Mouse (Mus musculus) midbrain, embryonic 16.5 days (tissue): ENCODE measurements around the gene Phf23. TPM values are rescaled to one million over a fixed set of nuclear protein-coding genes. Genes with fewer than 3 reads are reported as not detected.

Experiments
- ATAC-seq: fragments of 200-750 bp; cut with Nextera tagmentation; 2 replicates; pipeline ENCODE4 v1.8.0; 2017; ENCODE audit warnings: moderate TSS enrichment
- H3K27ac ChIP-seq: fragments of 300-500 bp; sonication (generic); 2 replicates; pipeline ENCODE4 v1.5.1; 2014; ENCODE audit warnings: mild to moderate bottlenecking, low read length, mixed read lengths
- H3K27me3 ChIP-seq: fragments of 300-500 bp; sonication (generic); 2 replicates; pipeline ENCODE4 v1.6.1; 2014; ENCODE audit warnings: low read depth, low read length, mixed read lengths; ENCODE audit not compliant: control insufficient read depth, insufficient read depth
- H3K36me3 ChIP-seq: fragments of 300-500 bp; sonication (generic); 2 replicates; pipeline ENCODE4 v1.6.1; 2014; ENCODE audit warnings: mild to moderate bottlenecking, low read length, moderate library complexity, mixed read lengths; ENCODE audit not compliant: control insufficient read depth, insufficient read depth
- H3K4me1 ChIP-seq: fragments of 300-500 bp; sonication (generic); 2 replicates; pipeline ENCODE4 v1.6.1; 2014; ENCODE audit warnings: mild to moderate bottlenecking, low read length, mixed read lengths; ENCODE audit not compliant: control insufficient read depth, insufficient read depth
- H3K4me2 ChIP-seq: fragments of 300-500 bp; sonication (generic); 2 replicates; pipeline ENCODE4 v1.6.1; 2014; ENCODE audit warnings: mild to moderate bottlenecking, low read length, mixed read lengths
- H3K4me3 ChIP-seq: fragments of 300-500 bp; sonication (generic); 2 replicates; pipeline ENCODE4 v1.5.1; 2014; ENCODE audit warnings: low read depth, mild to moderate bottlenecking, low read length, moderate library complexity, mixed read lengths
- H3K9ac ChIP-seq: fragments of 300-500 bp; sonication (generic); 2 replicates; pipeline ENCODE4 v1.6.1; 2014; ENCODE audit warnings: low read depth, low read length, mixed read lengths
- H3K9me3 ChIP-seq: fragments of 300-500 bp; sonication (generic); replicated peaks from 2 replicates; pipeline ENCODE4 v1.6.1; 2014; ENCODE audit warnings: mild to moderate bottlenecking, low read length, mixed read lengths; ENCODE audit not compliant: control insufficient read depth, poor library complexity, severe bottlenecking
- WGBS: fragments of 180-500 bp; shearing (Covaris S2); extraction: QIAGEN DNeasy Blood & Tissue Kit; methylation state at CpG from one replicate; pipeline ENCODE4 v1.1.7; 2014; 5-methylcytosine and 5-hydroxymethylcytosine counted together
- polyA plus RNA-seq: library from polyadenylated mRNA; unstranded; fragments of >200 nt; fragmentation: Nextera tagmentation; extraction: Ambion mirVana; gene quantifications from 2 replicates; pipeline ENCODE4 v1.2.1, GENCODE M21; 2015

The Phf23 gene
- polyA plus RNA-seq, 1 experiment from 2014 or later: 51.2 TPM

DNA sequence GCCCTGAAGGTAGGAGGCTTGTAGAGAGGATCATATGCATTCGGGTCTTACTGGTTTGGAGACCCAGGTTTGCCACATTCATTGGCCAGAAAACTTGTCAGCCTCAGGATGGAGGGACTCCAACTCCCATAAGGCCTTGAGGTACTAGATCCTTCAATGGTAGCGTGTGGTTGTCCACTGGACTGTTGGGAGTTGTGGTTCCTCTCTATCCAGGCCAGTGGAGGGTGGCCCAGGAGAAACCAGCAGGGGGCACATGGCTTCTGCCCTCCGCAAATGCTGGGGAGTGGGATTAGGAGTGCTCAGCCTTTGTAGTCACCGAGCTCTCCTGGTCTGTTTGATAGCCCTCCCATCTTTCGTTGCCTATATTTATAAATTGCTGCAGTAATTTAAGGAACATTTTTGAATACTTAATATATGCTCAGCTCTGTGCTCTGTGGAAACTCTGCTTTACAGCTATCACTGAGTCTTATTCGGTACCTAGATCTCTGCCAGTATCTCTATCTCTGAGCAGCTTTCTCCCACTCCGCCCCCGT lies 25.2 kb downstream of the Phf23 start:
- H3K36me3 ChIP-seq: no peaks in the 10 kb centered on the region
- peak overlapping the region; percentile 66 for H3K4me3 ChIP-seq
- peak overlapping the region; percentile 82 for H3K9ac ChIP-seq
- under 1% methylated on average over 8 of the region's 8 CpGs for WGBS
- H3K9me3 ChIP-seq: no peaks in the 10 kb centered on the region
- peak; percentile 80 for ATAC-seq
- H3K4me2 ChIP-seq: peak overlapping the region; percentile 54
- peak overlapping the region; percentile 94 for H3K27ac ChIP-seq
- peaks cover 65% of the 10 kb centered on the region for H3K4me1 ChIP-seq
- H3K27me3 ChIP-seq: no peaks in the 10 kb centered on the region

DNA sequence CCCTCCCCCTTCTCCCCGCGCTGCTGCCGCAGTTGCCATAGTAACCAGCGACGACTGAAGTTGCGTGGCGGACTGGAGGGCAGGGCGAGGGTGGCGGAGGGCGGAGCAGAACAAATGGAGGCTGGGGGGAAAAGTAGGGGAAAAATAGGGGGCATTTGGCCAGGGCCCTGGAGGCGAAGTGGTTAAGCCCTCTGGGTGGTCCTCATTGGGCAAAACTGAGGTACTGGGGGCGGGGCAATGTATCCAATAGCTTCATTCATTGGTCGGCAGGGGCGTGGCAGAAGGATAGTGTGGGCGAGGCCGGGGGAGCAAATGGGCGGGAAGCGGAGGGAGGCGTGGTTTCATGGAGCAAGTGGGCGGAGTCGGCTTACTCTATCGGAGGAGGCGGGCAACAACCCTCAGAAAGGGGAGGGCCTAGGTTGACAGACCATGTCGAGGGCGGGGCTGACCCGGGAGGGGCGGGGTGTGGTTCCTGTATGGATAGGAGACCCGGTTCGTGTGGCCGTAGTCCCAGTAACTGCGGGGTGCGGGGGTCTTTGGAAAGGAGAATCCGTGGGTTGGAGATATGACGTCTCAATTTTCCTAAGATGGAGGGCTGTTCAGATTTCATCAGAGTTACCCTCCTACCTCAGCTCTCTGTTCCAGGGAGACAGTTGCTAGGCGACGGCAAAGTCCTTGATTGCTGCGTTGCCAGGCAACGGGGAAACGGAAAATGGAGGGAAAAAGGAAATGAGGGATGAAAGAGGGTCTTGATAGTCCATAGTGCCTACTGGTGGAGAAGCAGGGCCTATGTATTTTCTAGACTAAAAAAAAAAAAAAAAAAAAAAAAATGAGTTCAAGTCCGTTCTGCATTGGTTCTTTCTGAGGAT lies 25.9 kb downstream of the Phf23 start:
- WGBS: under 1% methylated on average over 40 of the region's 40 CpGs
- Histone ChIP-seq H3K27me3 (no peaks in the 10 kb centered on the region), H3K9me3 (no peaks in the 10 kb centered on the region), H3K9ac (peak overlapping the region; percentile 82), H3K4me1 (peaks cover 72% of the 10 kb centered on the region), H3K4me2 (peak overlapping the region; percentile 54), H3K27ac (peak overlapping the region; percentile 94), H3K4me3 (peak overlapping the region; percentile 66), H3K36me3 (no peaks in the 10 kb centered on the region)
- ATAC-seq: peak; percentile 66

DNA sequence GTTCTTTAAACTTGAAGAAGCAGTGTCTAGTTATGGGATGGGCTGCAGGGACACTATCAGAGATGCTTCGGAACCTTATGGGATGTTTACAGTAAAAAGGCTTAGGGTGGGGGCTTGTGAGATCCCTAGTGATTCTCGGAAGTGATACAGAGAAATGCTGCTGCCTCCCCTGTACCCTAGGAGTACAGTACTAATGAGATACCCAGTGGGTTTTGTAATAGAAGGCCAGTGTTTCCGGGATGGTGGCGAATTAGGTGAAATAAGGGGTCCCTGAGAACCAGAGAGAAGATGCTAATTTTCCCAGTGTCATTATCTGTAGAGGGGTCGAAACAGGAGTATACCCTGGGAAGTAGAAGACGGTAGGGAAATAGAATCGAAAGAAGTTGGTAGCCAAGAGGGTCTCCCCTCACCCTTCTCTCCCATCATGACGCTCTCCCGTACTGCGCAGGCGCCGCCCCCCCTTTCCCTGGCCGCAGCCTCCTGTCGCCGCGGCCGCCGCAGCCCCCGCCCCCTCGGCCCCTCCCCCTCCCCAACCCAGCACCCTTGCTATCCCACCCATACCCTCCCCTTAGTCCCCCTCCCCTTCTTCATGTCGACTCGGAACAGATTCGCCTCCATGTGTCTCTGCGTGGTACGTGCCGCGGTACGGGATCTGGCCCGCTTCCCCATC lies 28.0 kb downstream of the Phf23 start:
- Histone ChIP-seq H3K4me1 (peaks cover 80% of the 10 kb centered on the region), H3K4me2 (peak overlapping the region; percentile 73)
- ATAC-seq: no peak

DNA sequence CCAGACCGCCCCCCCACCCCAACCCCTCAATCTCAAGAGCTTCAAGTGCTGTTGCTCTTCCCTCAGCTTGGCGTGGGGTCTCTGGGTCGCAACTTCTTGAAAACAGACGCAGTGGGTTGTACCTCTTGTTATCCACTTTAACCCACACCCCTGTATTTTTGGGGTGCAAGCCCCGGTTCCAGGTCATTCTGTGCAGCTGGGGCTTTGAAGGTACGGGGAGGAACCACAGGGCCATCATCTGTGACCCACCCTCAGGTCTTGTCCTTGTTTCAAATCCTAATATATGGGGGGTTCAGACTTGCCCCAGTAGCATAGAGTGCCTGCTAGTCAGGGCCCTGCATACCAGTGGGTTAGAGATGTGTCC lies 28.6 kb downstream of the Phf23 start:
- no peaks in the 10 kb centered on the region for H3K27me3 ChIP-seq
- H3K36me3 ChIP-seq: no peaks in the 10 kb centered on the region
- H3K4me1 ChIP-seq: peaks cover 84% of the 10 kb centered on the region
- H3K4me2 ChIP-seq: peak overlapping the region; percentile 73
- no peaks in the 10 kb centered on the region for H3K9me3 ChIP-seq
- ATAC-seq: no peak
- 7% methylated on average over 6 of the region's 6 CpGs for WGBS
- peak overlapping the region; percentile 42 for H3K4me3 ChIP-seq
- H3K9ac ChIP-seq: peak overlapping the region; percentile 66
- H3K27ac ChIP-seq: peak overlapping the region; percentile 63

More for the DNA sequence above, 28.0 kb downstream of the Phf23 start:
- Histone ChIP-seq H3K36me3 (no peaks in the 10 kb centered on the region), H3K4me3 (peak overlapping the region; percentile 42), H3K27ac (peak overlapping the region; percentile 63), H3K9ac (peak overlapping the region; percentile 66), H3K9me3 (no peaks in the 10 kb centered on the region), H3K27me3 (no peaks in the 10 kb centered on the region)
- WGBS: 4% methylated on average over 26 of the region's 29 CpGs

DNA sequence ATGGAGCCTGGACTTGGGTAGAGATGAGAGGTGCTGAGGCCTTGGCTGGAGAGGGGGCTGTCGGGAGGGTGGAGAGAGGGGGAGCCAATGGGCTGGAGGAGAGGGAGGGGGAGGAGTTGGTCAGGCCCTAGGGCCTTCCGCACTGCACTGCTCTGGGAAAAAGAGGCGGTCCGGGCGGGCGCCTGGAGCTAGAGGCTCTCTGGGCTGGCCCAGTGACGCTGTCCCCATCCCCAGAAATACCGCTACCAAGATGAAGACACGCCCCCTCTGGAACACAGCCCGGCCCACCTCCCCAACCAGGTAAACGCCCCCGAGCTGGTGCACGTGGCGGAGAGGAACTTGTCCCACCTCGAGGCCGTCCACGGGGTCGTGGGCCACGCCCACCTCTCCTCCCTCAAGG lies 31.1 kb downstream of the Phf23 start:
- Histone ChIP-seq H3K27ac (peak overlapping the region; percentile 95), H3K9ac (peak overlapping the region; percentile 59), H3K9me3 (no peaks in the 10 kb centered on the region), H3K36me3 (peaks cover 10% of the 10 kb centered on the region), H3K27me3 (no peaks in the 10 kb centered on the region), H3K4me1 (peaks cover 79% of the 10 kb centered on the region), H3K4me3 (peak overlapping the region; percentile 18), H3K4me2 (peak overlapping the region; percentile 68)
- WGBS: 2% methylated on average over 19 of the region's 19 CpGs
- no peak for ATAC-seq

DNA sequence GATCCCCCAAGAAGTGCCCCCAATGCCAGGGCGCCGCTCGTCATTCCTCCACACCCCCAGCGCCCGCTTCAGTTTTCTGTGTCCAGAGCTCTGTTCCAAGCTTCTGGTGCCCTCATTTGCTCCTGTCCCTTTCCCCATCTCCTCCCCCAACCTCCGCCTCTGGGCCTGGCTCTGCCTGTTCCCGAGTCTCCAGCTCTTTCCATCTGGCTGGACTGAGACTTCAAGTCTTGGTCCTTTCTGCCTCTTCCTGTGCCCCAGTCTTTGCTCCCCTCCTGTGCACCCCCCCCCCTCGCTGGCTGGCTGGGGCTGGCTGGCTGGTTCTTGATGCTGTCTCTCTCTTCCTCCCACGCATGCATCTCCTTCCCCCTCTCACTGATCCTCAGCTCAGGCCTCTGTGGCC lies 31.8 kb downstream of the Phf23 start:
- no peaks in the 10 kb centered on the region for H3K9me3 ChIP-seq
- peaks cover 17% of the 10 kb centered on the region for H3K36me3 ChIP-seq
- peak overlapping the region; percentile 68 for H3K4me2 ChIP-seq
- peak overlapping the region; percentile 18 for H3K4me3 ChIP-seq
- H3K27me3 ChIP-seq: no peaks in the 10 kb centered on the region
- peak overlapping the region; percentile 59 for H3K9ac ChIP-seq
- H3K4me1 ChIP-seq: peaks cover 75% of the 10 kb centered on the region
- H3K27ac ChIP-seq: peak overlapping the region; percentile 95
- no peak for ATAC-seq
- 26% methylated on average over 9 of the region's 9 CpGs for WGBS

DNA sequence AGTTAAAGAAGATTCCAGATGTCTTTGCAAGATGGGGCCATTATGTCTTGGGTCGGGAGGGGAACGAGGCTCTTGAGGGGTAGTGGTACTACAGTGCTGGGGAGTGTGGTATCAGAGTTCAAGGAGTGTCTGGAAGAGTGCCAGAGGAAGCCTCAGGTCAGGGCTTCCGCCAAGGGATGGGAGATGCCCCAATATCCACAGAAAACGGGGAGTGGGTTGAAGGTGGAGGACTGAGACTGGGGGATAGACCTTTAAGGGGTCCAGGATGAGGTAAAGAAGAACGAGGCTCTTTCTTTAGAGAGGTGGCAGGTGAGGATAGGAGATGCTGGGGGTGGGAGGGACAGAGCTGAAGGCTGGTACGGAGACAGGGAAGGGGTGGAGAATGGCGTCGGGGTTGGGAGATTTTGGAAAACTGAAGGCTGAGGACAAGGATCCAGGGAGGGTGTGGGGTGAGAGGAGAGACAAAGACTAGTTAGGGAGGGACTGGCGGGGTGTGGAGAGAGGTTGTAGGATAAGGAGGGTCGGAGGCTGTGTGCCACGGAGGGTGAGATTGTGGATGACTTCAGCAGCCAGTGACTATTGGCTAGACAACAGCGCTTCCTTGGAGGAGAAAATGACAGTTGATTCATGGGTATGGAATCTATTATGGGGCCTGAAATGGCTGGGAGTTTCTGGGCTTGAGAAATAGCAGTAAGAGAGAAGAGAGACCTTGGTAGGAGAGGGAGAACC lies 33.0 kb downstream of the Phf23 start:
- peak overlapping the region; percentile 36 for H3K4me3 ChIP-seq
- H3K9me3 ChIP-seq: no peaks in the 10 kb centered on the region
- H3K27me3 ChIP-seq: no peaks in the 10 kb centered on the region
- H3K4me1 ChIP-seq: peaks cover 63% of the 10 kb centered on the region
- peak; percentile 12; the same call in 1 of the 2 replicates for ATAC-seq
- WGBS: 21% methylated on average over 12 of the region's 12 CpGs
- peak overlapping the region; percentile 59 for H3K9ac ChIP-seq
- peak overlapping the region; percentile 95 for H3K27ac ChIP-seq
- H3K36me3 ChIP-seq: peaks cover 17% of the 10 kb centered on the region
- peak overlapping the region; percentile 68 for H3K4me2 ChIP-seq

DNA sequence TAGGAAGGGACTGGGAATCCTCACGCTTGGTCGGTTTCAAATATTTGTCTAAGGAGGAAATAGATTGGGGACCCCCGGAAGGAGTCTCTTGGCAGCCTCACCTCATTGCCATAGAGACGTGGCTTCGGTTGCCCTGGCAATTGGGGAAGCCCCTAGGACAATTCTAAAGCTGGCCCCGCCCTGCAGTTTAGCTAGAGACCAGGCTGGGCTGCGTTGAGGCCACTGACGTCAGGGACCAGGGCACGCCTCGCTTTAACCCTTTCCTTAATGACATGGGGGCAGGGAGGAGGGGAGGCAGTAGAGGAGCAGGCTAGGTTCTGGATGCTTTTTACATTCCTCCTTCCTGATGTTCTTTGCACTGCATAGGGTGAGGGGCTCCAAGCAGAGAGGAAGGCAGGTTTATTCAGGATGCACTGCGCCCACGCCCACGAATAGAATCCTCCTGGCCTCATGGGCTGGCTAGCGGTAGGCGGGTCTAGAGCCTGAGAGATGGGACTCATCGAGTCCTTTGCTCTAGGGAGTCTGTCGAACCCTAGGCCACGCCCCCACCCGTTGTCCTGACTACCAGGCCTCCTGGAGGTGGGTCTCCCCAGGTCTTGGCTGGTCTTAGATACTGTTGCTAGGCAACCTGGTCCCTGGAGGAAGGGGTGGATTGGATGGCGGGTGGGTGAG lies 33.7 kb downstream of the Phf23 start:
- Histone ChIP-seq H3K9me3 (no peaks in the 10 kb centered on the region), H3K27me3 (no peaks in the 10 kb centered on the region), H3K27ac (peak overlapping the region; percentile 95), H3K4me1 (peaks cover 56% of the 10 kb centered on the region), H3K9ac (peak overlapping the region; percentile 59), H3K4me3 (peak overlapping the region; percentile 36), H3K36me3 (peaks cover 17% of the 10 kb centered on the region), H3K4me2 (peak overlapping the region; percentile 68)
- 1% methylated on average over 20 of the region's 20 CpGs for WGBS
- ATAC-seq: peak; percentile 94
